Mouse (Mus musculus) heart, postnatal 0 days (tissue): Measurements from ENCODE around the gene Hmces.

Experiments
- CTCF ChIP-seq: IDR thresholded peaks from 2 replicates; pipeline ENCODE4 v1.5.1; 2016; ENCODE audit warnings: antibody characterized with exemption, control low read depth, low read depth
- EP300 ChIP-seq: IDR thresholded peaks from 2 replicates; pipeline ENCODE4 v1.6.1; 2016; ENCODE audit warnings: antibody characterized with exemption, low read depth

- TF ChIP-seq CTCF, result no peak
- no peak for TF ChIP-seq EP300
These were observed 2.2 kb upstream of the Hmces start for GRCm38 (mm10) chr6:87911559-87911958.
